Mouse (Mus musculus) telencephalon, adult 2 months (tissue): ENCODE data around the gene Zfp143.
"Not testable (repeated sequence)": the region's sequence is repeated elsewhere in the genome, so short reads cannot be mapped to it uniquely, and the experiment has no call there.

Experiments used
- DNase-seq: peaks from one replicate; pipeline ENCODE4 v3.0.0-alpha.2; 2011; ENCODE audit warnings: low read depth, low spot score

Zfp143 gene

DNA sequence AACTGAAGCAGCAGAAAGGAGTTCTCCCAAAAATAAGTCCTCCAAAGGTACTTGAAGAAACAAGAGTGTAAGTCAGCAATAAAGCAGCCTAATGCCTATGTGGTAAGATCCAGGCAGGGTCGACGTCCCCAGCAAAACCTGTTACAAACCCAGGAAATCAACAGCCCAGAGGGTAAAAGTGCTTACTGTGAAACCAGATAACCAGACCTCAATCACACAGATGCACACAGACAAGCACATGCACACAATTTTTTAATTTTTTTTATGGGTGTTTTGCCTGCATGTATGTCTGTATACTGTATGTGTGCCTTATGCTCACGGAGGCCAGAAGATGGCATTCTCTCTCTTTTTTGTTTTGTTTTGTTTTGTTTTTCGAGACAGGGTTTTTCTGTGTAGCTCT is 35.3 kb downstream of the Zfp143 start:
- no peak for DNase-seq

DNA sequence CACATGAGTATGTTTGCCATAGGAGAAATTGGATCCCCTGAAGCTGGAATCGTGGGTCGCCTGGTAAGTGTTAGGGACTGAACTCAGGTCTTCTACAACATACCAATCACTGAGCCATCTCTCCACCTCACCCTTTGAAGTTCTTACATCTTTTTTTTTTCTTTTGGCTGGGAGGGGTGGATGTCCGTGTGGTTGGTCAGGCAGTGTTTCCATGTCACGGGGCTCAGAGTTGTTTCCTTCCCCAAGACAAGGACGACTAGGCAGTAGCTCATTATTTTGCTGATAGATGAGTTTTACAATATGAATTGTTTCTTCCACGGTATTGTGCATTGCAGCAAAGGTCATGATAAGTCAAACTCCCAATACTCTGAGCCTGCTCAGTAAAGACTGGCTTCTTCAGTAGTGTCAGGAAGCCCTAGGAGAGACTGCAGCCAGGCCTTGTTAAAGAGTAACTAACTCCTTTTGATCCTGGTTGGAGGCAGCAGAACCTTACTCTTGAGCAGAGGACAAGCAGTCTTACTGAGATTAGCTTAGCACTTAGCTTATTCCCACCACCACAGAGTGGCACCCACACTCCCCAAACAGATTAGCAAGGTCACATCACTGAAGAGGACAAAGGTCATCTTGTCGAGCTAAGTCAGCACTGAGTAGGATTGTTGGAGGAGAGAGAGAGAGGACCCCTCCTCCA is 36.2 kb downstream of the Zfp143 start:
- DNase-seq, result no peak

DNA sequence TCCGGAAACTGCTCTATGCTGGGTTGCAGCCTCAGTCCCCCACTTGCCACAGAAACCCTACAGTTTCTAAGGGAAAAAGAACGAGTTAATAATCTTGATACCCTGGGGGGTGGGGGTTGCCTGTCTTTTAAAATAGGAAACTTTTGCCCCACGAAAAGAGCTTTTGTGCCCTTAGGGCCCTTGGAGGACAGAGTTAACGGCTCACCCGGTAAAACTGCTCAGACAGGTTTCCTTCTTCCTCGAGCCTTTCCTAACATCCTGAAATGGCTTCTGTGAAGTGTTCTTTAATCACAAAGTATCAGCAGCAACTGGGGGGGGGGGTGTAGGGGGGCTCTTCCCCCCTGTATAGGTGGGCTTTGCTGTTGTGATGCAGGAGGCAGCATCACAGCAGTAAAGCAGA is 39.8 kb downstream of the Zfp143 start:
- no peak for DNase-seq

DNA sequence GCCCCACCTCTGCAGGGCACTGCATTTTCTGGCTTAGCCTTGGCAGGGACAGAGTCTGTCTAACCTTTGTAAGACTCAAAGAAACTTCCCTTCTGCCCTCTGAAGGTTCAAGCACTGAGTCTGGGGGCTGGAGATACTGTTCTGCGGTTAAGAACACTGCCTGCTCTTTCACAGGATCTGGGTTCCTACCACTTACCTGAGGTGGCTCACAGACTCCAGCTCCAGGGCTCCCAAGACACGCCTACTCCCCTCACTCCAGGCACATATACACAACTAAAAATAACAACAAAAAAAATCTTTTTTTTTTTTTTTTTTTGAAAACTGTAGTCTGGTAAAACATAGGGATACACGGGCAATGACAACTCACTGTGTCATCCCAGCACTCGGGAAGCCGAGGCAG is 40.2 kb downstream of the Zfp143 start:
- no peak for DNase-seq

DNA sequence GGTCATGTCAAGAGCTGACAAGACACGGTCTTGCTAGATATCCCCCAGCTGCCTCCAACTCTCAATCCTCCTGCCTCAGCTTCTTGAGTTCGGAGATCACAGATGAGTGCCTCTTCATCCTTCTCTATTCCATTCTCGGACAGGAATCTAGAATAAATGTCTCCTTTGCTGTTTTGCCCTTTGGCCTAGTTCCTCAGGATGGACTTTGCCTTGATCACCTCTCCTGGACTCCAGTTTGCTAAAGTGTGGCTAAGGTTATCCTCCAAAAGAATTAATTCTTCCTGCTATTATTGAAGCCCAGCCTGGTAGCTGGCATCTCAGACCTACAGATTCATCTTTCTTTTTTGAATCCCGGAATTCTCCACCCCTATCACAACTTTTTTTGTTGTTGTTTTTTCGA is 44.0 kb downstream of the Zfp143 start:
- DNase-seq, result no peak

DNA sequence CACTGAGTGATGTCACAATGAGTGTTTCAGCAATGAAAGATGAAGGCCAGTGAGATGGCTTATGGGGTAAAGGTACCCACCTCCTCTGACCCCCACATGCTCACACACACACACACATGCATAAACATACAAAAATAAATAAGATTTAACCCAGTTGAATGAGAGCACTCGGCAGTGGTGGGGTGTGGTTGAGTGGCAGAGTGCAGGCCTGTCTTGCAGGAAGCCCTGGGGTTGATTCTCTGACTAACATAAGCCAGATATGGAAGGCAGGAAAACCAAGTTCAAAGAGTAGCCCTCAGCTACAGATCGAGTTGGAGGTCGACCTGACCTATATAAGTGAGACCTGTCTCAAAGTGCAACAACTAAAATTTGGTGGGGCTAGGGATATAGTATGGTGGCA is 45.6 kb downstream of the Zfp143 start:
- DNase-seq, result no peak

DNA sequence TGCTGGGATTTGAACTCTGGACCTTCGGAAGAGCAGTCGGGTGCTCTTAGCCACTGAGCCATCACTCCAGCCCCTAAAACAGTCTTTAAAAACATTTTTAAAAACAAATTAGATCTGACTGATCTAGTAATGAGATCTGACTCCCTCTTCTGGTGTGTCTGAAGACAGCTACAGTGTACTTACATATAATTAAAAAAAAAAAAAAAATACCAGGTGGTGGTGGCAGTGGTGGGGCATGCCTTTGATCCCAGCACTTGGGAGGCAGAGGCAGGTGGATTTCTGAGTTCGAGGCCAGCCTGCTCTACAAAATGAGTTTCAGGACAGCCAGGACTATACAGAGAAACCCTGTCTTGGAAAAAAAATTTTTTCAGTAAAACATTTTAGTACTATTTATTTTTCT is 47.5 kb downstream of the Zfp143 start:
- not testable (repeated sequence) for DNase-seq

DNA sequence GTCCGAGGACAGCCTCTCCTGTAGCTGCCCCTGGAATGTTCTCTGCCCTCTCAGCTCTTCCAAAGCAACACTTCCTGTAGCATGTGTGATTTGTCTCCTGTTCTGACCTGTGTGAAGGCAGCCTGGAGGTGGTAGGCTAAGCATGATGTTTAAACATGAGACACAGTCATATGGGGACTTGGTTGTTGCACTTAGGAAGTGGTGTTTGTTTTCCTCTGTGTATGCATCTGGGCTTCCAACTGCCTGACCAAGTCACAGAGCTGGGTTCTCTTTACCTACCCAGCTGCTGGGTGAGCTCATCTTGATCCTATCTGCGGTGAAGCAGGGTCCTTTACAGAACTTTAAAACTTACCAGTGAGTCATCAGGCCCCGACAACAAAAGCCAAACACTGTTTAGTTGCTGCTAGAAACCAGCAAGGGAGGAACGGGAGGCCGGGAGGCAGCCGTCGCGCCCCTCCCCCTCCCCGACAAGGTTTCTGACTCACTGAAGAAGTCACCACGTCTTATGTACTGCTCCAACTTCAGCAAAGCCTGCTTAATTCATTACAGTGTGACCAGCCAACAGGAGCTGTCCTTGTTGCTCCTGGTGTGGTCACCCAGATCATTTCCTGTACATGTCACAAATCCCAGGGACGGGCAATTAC is 48.1 kb downstream of the Zfp143 start:
- no peak for DNase-seq

DNA sequence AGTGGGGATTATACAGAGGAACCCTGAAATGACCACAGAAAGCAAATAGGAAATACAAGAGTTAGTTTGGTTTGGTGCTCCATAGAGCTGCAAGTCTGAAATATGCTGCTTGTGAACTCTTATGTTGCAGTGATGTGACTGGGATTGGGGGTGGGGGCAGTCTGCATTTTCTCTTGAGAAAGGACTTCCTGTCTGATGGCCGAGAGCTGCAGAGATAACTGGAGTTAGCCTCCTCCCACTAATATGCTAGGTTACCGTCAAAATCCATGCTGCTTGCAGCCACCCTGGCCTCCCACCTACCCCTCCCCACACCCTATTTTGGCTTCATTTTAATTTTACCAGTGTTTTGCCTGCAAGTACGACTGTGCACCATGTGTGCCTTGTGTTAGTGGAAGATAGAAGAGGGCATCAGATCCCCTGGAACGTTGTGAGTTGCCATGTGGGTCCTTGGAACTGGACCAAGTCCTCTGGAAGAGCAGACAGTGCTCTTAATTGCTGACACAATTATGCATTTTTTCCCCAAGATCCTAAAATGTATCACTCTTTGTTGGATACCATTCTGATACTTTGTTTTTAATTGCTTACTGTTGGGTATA is 49.1 kb downstream of the Zfp143 start:
- no peak for DNase-seq

DNA sequence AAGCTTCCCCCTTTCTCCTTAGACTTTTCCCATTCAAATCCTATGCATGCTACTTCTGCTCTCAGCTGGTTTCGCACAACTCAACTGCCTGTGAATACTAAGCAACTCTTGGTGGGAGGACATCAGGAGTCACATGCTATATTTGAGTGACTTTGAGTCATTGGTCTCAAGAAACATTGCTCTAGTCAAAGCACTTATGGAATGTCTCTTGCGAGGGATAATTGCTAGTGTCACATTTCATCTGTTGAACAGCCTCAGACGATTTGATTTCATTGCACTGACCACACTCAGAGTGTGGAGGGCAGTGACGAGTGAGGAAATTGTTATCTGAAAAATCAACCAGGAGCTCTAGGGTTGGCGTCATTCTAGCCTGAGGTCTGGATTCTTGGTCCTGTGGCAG is 53.7 kb downstream of the Zfp143 start:
- no peak for DNase-seq

DNA sequence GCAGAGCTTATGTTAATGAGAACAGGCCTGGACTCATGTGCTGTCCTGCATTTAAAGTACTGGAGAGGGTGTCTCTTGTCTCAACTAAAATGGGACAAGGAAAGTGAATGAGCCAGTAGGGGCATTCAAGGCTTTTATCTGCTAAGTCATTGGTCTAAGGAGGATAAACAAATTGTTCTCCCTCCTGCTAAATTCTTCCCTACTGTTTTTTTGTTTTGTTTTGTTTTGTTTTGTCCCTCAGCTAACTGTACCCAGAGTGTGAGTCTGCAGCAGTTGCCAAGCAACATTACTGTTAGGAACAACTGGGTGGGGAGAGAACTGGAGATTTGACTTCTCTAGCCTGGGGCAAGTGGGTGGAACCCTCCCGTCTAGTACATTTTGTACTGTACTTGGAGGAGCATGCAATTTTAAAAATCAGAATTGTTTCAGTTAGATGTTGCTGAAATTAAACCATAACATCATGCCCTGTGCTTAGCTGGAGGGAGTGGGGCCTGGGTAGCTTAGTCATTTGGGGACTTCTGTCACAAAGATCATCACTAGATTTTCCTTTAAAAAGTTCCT is 55.8 kb downstream of the Zfp143 start:
- DNase-seq, result no peak

DNA sequence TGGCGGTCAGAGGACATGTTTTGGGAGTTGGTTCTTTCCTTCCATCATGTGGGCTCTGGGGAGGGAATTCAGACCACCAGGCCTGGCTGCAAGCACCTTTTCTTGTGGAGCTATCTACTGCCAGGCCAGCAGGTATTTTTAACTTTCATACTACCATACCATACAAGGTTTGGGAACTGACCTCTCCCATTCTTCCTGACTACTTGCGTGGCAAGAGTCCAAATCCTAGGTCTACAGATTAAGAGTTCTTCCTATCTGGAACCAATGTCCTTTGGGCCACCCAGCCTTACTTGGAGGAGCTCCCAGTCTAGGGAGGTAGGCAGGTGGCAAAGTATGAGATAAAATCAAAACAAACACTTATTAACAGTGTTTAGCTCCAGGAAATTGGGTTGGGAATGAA is 57.4 kb downstream of the Zfp143 start:
- no peak for DNase-seq

DNA sequence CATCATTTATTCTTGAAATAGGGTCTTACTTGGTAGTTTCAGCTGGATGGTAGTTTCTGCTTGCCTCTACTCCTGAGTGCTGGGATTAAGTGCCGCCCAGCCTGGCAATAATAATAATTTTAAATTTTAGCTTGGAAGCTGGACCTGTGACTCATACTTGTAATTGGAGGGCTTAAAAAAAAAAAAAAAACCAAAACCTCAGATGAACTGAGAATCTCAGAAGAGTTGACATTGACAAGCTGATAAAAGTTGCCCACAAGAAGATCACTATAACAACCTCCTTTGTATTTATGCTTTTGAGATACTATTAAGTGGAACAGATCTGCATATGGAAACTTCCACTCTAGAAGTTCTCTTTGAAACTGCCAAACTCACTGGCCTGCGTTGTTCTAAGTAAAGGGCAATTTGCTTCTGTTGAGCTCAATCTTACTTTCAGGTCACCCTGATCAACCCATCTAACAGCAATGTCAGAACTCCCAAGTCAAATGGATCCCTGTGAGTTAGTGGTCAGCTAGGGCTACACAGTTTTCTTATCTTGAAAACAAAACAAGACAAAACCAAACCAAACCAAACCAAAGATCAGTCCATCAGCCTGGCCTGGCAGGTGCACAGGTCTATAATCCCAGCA is 59.3 kb downstream of the Zfp143 start:
- DNase-seq, result no peak

DNA sequence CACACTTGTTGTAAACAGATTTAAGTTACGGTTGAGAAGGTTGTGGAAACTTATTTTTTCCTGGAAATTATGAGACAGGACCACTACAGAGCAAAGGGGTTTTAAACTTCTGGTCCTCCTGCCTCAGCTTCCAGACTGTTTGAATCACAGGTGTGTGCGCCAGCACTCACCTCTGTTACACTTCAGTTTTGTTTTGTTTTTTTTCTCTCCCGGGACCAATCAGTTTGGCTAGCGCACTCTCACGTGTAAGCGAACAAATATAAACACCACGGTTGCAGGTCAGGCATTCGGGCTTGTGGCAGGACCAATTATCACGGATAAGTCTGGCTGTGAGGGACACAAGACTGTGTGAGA is 60.1 kb downstream of the Zfp143 start:
- DNase-seq, result no peak

DNA sequence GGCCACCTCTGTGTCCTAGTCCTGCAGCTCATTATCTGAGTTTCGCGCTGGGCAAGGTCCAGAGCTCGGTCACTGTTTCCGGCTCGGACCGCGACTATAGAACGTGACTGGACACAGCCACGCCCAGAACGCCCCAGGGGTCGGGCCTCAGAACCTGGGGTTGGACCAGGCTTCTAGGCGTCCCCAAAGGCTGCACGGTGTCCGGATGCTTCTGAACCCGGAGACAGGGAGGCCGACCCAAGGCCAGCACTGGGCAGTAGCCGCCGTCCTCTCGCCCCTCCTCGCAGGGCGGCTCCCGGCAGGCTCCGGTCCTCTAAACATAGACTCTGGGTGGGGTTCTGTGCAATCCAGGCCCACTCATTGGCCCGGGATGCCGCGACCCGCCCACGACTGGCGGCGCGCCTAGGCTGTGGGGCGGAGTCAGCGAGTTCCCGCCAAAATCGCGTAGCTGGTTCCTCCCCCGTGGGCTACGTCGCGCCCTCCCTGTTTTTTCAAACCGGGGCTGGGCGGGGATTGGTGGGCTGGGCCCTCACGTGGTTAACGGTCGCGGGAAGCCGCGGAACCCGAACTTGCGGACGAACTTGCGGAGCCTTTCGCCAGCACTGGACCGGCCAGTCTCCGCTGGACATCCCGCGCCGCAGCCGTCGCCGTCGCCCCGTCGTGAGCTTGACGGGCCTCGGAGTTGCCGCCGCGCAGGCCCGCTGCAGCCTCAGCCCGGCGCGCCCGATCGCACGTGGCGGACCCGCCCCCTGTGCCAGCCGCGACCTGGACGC is 60.7 kb downstream of the Zfp143 start, which contains the start of gene Wee1:
Wee1 (plus strand) TSS at position 531 of the 773 bp plus-strand sequence.
- peak; percentile 89 for DNase-seq

DNA sequence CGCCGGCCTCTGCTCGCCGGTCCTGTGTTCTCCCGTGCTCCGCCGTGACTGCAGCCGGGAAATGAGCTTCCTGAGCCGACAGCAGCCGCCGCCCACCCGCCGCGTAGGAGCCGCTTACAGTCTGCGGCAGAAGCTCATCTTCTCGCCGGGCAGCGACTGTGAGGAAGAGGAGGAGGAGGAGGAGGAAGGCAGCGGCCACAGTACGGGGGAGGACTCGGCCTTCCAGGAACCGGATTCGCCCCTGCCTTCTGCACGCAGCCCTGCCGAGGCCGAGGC is 61.2 kb downstream of the Zfp143 start:
- no peak for DNase-seq

DNA sequence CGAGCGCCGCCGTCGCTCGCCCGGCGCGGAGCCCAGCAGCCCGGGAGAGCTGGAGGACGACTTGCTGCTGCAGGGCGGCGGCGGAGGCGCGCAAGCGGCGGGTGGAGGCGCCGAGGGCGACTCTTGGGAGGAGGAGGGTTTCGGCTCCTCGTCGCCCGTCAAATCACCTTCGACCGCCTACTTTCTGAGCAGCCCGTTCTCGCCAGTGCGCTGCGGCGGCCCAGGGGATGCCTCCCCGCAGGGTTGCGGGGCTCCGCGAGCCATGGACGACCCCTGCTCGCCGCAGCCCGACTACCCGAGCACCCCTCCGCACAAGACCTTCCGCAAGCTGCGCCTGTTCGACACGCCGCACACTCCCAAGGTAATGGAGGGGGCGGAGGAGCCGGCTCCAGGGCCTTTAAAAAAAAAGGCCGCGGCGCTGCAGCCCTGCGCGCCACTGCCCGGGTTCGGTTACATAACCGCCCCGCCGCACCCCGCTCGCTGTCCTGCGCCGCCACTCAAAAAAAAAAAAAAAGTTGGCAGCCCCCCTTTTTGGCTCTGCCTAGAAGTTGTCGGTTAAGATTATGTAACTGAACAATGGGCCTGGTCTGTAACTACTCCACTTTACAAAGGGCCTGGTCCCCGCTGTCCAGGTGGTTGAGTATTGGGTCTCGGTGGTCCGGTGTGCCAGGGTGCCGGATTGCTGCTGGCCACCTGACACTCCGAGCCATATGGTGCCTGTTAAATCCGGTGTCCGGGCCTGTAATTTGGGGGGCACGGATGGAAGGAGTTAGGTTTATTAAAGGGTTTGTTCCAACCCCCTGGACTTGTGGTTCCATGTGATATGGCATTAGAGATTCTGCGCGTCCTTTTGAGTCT is 61.8 kb downstream of the Zfp143 start:
- no peak for DNase-seq

DNA sequence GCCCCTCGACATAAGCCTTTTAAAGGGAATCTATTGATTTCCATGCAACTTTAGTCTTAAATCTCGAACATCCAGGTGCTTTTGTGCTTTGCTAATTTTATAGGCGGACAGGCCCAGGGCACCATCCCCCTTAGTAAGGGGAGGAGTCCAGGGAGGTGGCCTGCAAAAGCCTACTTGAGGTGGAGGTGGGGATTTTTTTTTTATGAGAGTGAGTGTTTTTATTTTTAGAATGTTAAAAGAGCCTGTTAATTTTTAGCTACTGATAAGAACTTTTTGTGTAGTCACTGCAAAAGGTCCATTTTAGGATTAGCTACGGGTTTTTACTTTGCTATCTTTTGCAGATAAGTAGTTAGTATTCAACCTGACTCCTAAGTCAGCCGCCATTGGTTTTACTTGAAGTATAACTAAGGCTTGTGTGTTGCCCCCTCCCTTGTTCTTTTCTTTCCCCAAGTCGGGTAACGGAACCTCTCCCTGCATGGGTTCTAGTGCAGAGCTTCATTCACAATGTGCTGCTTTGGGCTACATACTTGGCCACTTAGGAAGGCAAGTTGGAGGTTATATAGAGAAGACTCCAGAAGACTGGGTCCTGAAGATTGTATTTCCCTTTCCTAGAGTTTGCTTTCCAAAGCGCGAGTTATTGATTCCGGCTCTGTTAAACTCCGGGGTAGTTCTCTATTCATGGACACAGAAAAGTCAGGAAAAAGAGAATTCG is 63.0 kb downstream of the Zfp143 start:
- DNase-seq, result no peak

DNA sequence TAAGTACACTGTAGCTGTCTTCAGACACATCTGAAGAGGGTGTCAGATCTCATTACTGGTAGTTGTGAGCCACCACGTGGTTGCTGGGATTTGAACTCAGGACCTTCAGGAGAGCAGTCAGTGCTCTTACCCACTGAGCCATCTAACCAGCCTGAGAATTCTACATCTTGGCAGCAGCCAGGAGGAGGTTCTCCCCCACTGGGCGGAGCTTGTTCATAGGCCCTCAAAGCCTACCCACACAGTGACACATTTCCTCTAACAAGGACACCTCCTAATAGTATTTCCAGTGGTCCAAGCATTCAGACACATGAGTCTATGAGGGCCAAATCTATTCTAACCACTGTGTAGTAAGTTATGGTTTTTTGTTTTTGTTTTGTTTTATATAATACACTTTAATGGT is 67.5 kb downstream of the Zfp143 start:
- no peak for DNase-seq

DNA sequence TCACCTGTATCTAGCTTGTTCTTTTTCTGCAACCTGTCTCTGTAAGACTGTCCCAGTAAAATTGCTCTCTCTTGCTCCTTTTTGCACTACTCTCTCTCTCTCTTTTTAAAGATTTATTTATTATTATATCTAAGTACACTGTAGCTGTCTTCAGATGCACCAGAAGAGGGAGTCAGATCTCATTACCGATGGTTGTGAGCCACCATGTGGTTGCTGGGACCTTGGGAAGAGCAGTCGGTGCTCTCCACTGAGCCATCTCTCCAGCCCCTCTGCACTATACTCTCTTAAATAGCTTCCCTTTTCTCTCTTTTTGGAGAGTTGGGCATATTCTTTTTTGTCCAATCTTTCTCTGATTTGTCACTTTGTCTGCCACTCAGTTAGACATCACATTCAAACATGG is 71.3 kb downstream of the Zfp143 start:
- DNase-seq, result not testable (repeated sequence)
